Mouse (Mus musculus): ENCODE data around the gene Ccdc9.
"Not testable (repeated sequence)": the region's sequence is repeated elsewhere in the genome, so short reads cannot be mapped to it uniquely, and the experiment has no call there.

The Ccdc9 gene

DNA sequence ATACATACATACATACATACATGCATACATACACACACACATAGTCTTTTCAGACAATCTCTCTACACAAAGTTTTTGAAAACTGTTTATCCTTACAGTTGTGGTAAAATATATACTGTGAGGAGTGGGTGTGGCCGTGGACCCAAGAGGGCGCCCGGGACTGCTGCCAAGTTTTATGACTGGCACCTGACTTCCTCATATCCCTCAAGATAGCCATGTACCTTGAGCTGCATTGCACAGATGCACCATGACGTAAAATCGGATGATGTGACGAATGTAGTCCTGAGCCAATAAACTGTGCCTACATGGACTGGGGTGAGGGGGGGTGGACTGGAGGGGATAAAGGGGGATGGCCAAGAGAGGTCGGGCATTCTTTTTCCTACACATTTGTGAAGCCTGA is 20.0 kb downstream of the Ccdc9 start:
- DNase-seq = not testable (repeated sequence)

DNA sequence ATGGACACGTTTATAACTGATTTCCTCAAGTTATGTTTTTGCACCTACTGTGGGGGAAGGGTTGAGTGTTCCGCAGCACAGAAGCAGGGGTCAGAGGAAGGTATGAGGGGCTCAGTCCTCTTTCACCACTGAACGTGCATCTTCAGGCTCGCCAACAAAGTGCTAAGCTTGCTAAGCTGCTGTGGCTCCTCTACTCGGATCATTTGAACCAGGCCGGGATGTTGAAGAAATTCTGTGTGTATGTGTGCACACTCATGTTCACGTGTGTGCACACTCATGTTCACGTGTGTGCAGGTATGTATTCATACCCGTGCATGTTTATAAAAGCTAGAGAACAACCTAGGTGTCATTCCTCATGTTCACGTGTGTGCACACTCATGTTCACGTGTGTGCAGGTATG is 20.7 kb downstream of the Ccdc9 start:
- no peak for DNase-seq

DNA sequence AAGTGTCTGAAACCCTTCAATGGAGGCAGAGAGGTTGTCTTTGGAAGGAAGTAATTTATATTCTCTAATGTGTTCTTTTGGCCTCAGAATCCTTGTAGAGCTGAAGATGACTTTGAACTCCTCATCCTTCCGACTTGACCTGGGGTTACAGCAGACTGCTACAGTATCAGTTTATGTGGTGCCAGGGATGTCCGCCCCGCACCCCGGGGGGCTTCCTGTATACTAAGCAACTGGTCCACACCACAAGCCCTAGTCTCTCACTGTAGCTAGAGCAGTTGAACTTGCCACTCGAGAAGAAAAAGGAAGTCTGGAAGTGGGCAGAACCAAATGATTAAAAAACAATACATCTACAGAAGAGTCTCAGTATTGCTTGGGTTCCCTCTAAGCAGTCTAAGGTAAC is 22.8 kb downstream of the Ccdc9 start:
- no peak for DNase-seq

DNA sequence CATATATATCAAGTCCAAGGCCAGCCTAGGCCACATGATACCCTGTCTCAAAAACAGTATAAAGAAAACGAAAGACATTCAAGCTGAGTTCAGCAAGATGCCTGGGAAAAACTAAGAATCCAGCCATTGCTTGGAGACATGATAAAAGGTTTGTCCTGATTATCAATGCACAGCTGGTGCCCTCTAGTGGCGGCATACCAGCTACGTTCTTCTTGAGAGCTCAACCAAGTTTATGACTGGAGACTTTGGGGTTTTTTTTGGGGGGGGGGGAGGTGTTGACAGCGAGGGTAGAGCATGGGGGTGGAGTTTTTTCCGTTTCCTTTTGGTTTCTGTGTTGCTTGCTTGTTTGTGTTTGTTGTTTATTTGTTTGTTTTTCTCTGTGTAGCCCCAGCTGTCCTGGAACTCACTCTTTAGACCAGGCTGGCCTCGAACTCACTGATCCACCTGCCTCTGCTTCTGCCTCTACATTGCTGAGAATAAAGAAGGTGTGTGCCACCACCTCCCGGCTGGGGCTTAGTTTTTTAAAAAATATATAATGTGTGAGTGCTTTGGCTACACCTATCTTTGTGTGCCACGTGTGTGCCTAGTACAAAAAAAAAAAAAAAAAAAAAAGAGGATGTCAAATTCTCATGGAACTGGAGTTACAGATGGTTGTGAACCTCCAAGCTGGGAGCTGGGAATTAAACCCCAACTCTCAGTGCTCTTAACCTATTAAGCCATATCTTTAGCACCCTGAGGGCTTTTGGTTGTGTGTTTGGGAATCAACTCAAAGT is 23.4 kb downstream of the Ccdc9 start:
- DNase-seq = peak; percentile 80 to 91

DNA sequence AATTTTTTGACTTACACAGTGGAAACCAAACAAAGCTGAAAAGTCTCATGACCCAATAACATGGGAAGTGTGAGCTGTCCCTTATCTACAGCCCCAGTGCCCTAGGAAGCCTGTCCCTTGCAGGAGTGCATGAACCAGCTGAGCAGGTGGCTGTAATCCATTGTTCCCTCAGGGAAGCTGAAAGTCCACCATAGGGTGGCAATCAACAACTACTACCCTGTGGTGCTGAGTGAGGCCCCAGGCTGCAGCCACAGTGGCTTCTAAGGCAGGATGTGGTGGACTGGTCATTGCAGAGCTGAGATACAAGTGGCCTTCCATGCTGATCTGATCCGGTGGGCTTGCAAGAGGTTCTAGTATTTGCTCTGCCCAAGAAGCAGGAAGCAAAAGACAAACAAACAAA is 25.5 kb downstream of the Ccdc9 start:
- DNase-seq = no peak

DNA sequence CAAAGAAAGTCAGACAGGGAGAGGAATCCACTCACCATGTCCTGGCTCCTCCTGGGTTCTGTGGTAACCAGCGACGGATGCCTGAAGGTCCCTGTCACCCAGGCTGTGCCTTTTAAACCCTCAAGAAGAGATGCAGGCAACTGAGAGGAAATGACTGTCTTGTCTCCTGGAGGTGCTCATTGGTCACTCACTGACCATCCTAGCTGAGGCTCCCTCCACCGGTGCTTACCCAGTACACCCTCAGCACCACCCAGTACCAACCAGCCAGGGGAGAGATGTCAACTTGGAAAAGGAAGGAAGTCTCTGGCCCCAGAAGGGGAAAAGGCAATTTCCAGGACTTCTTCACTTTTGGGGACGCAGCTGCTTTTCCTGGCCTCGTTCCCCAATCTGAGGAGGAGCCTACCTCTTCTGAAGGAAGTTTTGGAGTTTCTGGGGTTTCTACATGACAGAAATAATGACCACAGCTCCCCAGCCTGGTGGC is 27.4 kb downstream of the Ccdc9 start, which contains the start of gene C5ar1:
C5ar1 (minus strand) TSS at position 431 of the 481 bp plus-strand sequence.
- no peak for DNase-seq

DNA sequence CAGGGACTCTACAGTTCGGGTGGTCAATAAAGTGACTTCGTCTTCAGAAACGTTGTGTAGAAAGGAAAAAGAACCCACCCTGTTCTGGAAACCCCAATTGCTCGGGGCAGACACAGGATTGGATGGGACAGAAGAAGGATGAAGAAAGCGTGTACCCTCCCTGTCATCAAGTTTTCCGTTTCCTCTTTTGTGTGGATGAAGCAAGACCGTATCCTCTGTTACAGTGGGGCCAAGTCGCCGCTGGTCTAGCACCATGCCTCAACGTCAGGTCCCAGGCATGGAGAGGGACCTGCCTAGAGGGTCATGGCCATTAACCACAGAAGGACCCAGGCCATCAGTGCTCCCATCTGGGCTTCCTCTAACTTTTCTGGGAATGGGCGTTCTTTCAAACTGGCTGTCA is 28.8 kb downstream of the Ccdc9 start:
- DNase-seq = no peak

DNA sequence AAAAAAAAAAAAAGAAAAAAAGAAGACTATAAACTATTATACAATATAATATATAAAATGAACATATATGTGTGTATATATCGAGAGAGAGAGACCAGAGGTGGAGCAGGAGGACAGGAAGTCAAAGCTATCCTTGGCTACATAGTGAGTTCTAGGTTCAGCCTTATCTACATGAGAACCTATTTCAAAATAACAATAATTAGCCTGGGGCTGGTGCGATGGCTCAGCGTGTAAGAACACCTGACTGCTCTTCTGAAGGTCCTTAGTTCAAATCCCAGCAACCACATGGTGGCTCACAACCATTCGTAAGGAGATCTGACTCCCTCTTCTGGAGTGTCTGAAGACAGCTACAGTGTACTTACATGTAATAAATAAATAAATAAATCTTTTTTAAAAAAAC is 30.6 kb downstream of the Ccdc9 start:
- DNase-seq = not testable (repeated sequence)

DNA sequence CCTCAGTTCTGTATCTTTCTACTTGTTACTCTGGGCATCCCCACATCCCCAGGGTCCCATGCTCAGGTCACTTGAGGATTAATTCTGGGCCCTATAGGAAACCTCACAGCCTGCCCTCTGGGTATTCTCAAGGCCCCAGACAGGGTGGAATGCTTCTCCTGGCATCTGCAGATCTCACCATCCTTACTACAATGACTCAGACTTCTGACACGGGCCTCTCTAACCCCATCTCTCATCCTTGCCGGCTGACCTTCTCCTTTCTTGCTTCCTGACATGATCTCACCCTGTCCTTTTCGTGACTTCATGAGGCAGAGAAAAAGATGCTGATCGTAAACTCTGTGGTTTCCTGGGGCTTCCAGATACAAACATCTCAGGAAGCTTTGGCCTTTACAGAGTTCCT is 32.4 kb downstream of the Ccdc9 start:
- no peak for DNase-seq

DNA sequence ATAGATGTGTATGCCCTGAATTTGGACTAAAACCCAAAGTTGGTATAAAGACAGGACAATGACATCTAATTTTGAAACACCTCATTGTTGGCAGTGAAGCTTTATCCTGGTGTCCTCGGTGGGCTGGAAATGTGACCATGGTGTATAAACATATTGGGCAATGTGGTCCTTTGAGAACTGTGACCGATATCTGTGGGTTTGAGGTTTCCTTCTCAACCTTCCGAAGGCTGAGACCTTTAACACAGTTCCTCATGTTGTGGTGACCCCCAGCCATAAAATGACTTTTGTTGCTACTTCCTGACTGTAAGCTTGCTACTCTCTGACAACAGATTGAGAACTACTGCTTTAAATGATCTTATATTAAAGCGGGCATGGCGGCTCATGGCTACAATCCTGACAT is 35.9 kb downstream of the Ccdc9 start:
- DNase-seq = no peak

DNA sequence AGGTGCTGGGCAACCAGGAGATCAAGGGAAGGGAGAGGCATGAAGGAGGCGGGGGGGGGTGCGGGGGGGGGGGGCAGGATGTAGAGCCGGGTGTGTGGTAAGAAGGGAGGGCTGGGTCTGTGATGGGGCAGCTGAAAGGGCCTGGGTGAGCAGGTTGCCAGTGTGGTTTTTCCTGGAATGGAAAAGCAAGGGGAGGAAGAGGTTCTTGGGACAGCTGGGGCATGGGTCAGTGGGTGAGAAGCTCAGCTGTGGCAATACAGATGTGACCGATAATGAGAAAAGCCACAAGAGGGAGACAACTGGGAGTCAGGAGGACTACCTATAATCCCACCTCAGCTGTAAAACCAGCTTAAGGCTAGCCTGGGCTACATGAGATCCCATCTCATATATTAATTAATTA is 40.6 kb downstream of the Ccdc9 start:
- no peak for DNase-seq

DNA sequence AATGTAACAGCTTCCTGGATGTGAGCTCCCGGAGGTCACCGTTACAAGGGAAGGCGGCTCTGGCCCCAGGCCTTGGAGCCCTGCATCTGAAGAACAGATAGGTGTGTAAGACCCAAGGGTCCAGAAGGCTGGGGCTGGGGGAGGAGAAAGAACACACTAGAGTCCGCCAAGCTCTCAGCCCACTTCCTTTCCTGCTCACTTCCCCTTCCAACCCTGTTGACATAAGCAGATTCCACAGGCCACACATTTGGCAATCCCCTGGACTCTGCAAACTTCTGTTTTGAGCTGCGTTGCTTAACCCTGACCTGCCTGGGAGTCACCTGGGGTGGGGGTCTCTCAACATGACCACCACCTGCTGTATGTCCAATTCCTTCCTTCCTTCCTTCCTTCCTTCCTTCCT is 42.5 kb downstream of the Ccdc9 start, which contains the start of gene C5ar2:
C5ar2 (minus strand) TSS at position 88 of the 400 bp plus-strand sequence.
- no peak for DNase-seq

DNA sequence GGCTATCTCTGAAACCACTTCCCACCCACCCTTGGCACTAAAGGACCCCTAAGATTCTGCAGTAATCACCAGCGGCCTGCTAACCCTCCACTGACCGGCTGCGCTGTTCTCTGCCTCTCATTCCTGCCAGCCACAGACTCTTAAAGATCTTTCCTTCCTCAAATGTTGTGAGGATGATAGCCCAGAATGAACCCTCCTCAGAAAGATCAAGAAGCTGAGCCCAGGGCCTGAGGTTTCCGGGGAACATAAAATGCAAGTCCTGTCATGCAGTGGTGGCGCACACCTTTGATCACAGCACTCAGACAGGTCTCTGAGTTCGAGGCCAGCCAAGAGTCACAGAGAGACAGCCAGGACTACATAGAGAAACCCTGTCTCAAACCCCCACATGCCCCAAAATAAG is 44.4 kb downstream of the Ccdc9 start:
- no peak for DNase-seq

DNA sequence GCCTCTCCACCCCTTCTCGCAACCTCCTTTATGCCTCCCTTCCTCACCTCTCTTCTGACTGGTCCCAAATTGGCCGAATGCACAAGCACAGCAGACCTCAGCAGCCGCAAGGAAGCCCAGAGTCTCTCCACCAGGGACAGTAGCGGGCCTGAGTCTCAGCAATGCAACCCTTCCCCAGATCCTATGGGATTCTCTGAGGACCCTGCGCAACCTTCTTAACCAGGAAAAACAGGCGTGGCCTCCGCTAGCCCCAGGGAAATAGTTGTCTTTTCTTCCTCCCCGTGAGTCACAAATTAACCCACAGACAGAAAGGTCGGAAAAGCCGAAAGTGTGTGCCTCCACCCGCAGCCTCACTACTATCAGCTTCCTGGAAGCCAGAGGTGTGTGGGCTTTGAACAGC is 44.8 kb downstream of the Ccdc9 start:
- DNase-seq = no peak

DNA sequence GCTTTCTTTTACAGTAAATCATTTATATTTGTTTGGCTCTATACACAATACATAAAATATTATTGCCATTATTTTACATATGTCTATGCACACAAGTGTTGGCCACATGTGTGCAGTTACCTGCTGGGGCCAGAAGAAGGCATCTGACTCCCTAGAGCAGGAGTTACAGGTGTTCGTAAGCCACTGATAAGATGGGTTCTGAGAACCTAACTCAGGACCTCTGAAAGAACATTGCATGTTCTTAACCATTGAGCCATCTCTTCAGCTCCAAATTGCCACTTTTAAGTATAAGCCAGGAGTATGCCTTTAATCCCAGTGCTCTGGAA is 45.7 kb downstream of the Ccdc9 start:
- DNase-seq = no peak

DNA sequence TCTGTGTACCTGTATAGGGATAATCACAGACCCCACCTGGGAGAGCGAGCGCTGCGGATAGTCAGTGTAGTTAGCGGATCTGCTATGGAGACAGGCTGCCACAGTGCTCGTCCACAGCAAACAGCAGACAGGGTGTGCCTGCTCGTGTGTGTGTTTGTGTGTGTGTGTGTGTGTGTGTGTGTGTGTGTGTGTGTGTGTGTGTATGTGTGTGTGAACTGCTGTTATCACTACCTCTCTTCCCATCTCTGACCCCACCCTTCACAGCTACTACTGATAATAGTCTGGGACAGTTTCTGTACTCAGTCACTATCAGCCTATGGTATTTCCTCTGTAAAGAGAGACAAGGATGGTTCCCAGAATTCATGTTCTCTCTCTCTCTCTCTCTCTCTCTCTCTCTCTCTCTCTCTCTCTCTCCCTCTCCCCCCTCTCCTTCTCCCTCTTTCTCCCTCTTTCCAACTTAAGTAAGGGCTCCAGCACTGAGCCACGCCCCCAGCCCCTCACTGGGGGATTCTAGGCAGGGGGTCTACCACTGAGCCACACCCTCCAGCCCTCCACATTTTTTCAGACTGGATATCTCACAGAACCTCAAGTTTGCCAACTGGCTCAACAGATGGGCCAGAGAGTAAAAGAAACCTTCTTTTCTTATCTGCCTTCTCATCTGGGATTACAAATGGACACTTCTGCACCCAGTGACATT is 46.2 kb downstream of the Ccdc9 start:
- DNase-seq = peak in 1 of 2 experiments; percentile 30

DNA sequence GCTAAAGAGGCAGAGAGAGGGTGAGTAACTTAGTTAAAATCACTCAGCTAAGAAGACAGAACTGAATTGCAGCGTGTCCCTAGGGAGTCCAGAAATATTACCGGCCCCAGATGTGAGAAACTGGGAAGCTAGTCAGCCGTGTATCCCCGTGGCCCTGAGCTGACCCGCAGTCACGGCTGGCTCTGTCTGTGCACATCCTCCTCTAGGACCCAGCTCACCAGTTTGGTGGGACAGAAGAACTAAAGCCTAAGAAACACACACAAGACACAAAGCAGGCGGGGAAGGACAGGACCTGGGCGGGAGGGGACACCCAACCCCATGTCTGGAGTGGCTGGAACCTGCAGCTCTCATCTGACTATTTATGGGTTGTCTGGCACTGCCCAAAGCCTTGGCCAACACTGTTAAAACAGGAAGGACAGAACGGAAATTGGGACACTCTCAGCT is 47.0 kb downstream of the Ccdc9 start:
- DNase-seq = peak; percentile 60 to 72

DNA sequence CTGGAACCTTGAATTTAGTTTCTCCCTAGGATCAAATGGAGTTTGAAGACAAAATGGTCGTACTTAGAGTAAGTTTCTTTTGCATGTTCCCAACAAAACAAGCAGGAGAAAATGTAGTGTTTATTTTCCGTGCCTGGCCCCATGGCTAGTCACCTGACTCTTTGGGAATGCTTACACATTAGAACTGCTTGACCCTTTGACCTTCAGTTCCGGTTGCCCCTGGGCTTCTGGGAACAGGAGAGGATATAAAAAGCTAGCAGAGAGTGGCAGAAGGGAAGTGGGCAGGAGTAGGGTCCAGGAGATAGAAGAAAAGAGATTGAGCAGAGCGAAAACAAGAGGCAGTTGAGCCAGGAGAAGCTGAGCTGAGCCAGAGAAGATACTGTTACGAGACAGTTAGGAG is 56.7 kb downstream of the Ccdc9 start:
- DNase-seq = no peak
